Mouse (Mus musculus) MEL (cell line): ENCODE data around the gene Tbc1d2b.

ENCODE experiments used
- CHD2 ChIP-seq: IDR thresholded peaks from 2 replicates; pipeline ENCODE4 v1.6.1; 2011; ENCODE audit warnings: low read length, improper control_type of control experiment
- CTCF ChIP-seq, 3 experiments: IDR thresholded peaks in 2 of 3; conservative IDR thresholded peaks in 1 of 3; 2 replicates each; pipeline ENCODE4 v1.5.1; 2011 to 2012; ENCODE audit warnings: low read length in 3 of 3, low read depth in 2 of 3, mild to moderate bottlenecking in 2 of 3, improper control_type of control experiment in 1 of 3, inconsistent platforms in 1 of 3, mixed read lengths in 1 of 3, moderate library complexity in 1 of 3; ENCODE audit not compliant: control insufficient read depth in 1 of 3, insufficient read depth in 1 of 3, poor library complexity in 1 of 3, severe bottlenecking in 1 of 3
- E2F4 ChIP-seq: IDR thresholded peaks from 2 replicates; pipeline ENCODE4 v1.6.1; 2011; ENCODE audit warnings: low read depth, low read length, improper control_type of control experiment, borderline replicate concordance
- ETS1 ChIP-seq: IDR thresholded peaks from 2 replicates; pipeline ENCODE4 v1.6.1; 2012; ENCODE audit warnings: low read depth, mild to moderate bottlenecking, inconsistent platforms, low read length, improper control_type of control experiment, moderate library complexity
- MAX ChIP-seq: IDR thresholded peaks from 2 replicates; pipeline ENCODE4 v1.6.1; 2011; ENCODE audit warnings: low read length, improper control_type of control experiment
- MEF2A ChIP-seq: IDR thresholded peaks from 2 replicates; pipeline ENCODE4 v1.6.1; 2014; ENCODE audit warnings: low read depth, mild to moderate bottlenecking, inconsistent platforms, low read length, improper control_type of control experiment; ENCODE audit not compliant: poor library complexity, insufficient replicate concordance, severe bottlenecking; ENCODE audit errors: extremely low read depth
- POLR2A ChIP-seq, 2 experiments: IDR thresholded peaks; 2 replicates each; pipeline ENCODE4 v1.6.1; 2011 to 2012; ENCODE audit warnings: low read length in 2 of 2, mild to moderate bottlenecking in 2 of 2, control low read depth in 1 of 2, improper control_type of control experiment in 1 of 2, low read depth in 1 of 2, moderate library complexity in 1 of 2; ENCODE audit not compliant: control insufficient read depth in 1 of 2, insufficient read depth in 1 of 2, poor library complexity in 1 of 2
- SIN3A ChIP-seq: IDR thresholded peaks from 2 replicates; pipeline ENCODE4 v1.6.1; 2012; ENCODE audit warnings: low read length, improper control_type of control experiment, inconsistent platforms
- USF2 ChIP-seq, 2 experiments: IDR thresholded peaks; 2 replicates each; pipeline ENCODE4 v1.6.1; 2011 to 2012; ENCODE audit warnings: improper control_type of control experiment in 2 of 2, low read length in 2 of 2, borderline replicate concordance in 1 of 2, inconsistent platforms in 1 of 2, low read depth in 1 of 2, mild to moderate bottlenecking in 1 of 2; ENCODE audit not compliant: insufficient read depth in 1 of 2
- ZC3H11A ChIP-seq: IDR thresholded peaks from 2 replicates; pipeline ENCODE4 v1.6.1; 2012; ENCODE audit warnings: low read depth, mild to moderate bottlenecking, inconsistent platforms, low read length, improper control_type of control experiment

GRCm38 (mm10) chr9:90262591-90263339 is 7.8 kb downstream of the Tbc1d2b start:
- TF ChIP-seq MAX (no peak), POLR2A (IDR thresholded peaks at IDR 0.05; ENCODE audit: control insufficient read depth in 1 of 2, insufficient read depth in 1 of 2, low read depth in 1 of 2, low read length in 2 of 2, poor library complexity in 1 of 2) (no peak), CTCF (IDR thresholded peaks at IDR 0.05 in 2 of 3, conservative IDR thresholded peaks at IDR 0.05 in 1 of 3; ENCODE audit: control insufficient read depth in 1 of 3, insufficient read depth in 1 of 3, low read depth in 2 of 3, low read length in 3 of 3, poor library complexity in 1 of 3, severe bottlenecking in 1 of 3) (no peak), ZC3H11A (no peak), MEF2A (no peak), ETS1 (no peak), SIN3A (no peak), E2F4 (no peak), USF2 (IDR thresholded peaks at IDR 0.05; ENCODE audit: borderline replicate concordance in 1 of 2, insufficient read depth in 1 of 2, low read depth in 1 of 2, low read length in 2 of 2) (no peak), CHD2 (no peak)
